Mouse (Mus musculus): ENCODE results near the gene Vapa. TPM values are rescaled to one million over a fixed set of nuclear protein-coding genes. Genes with fewer than 3 reads are reported as not detected.
A peak's percentile ranks its signal among the peaks of the same experiment; 100 is the strongest.
"Not testable (repeated sequence)": the region's sequence is repeated elsewhere in the genome, so short reads cannot be mapped to it uniquely, and the experiment has no call there.

Vapa gene
- 100 to 1,000 TPM; 132 to 153 TPM for total RNA-seq (2021)

- peak; percentile 92 to 96 for DNase-seq (ENCODE audit: extremely low spot score in 1 of 2, low spot score in 1 of 2)
These were observed at the start of gene Vapa for GRCm38 (mm10) chr17:65613463-65614412. Gene Vapa (minus strand): TSS chr17:65613555.

GRCm38 (mm10) chr17:65662662-65663061 lies 49.3 kb upstream of the Vapa start:
- no peak for DNase-seq (ENCODE audit: extremely low spot score in 1 of 2, low spot score in 1 of 2)

- DNase-seq (ENCODE audit: extremely low spot score in 1 of 2, low spot score in 1 of 2): no peak
These were observed 45.1 kb upstream of the Vapa start for GRCm38 (mm10) chr17:65658416-65658815.

DNA sequence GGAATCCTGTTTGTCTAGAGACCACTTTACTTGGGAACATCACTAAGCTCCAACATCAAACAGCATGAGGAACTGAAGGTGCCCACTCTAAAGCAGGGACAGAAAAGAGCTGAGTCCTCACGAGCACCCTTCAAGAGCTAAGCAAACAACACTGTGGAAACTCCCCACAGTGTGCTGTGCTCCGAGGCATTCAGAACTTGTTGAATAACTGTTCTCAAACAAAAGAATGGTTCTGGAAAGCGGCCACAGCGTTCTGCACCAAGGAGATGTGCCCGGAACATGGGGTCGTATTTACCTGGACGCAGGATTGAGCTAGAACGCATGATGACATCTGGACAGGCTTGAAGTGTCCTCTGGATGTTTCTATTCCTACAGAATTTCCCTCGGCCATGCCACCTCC lies 44.6 kb upstream of the Vapa start:
- DNase-seq (ENCODE audit: extremely low spot score in 1 of 2, low spot score in 1 of 2): no peak

DNA sequence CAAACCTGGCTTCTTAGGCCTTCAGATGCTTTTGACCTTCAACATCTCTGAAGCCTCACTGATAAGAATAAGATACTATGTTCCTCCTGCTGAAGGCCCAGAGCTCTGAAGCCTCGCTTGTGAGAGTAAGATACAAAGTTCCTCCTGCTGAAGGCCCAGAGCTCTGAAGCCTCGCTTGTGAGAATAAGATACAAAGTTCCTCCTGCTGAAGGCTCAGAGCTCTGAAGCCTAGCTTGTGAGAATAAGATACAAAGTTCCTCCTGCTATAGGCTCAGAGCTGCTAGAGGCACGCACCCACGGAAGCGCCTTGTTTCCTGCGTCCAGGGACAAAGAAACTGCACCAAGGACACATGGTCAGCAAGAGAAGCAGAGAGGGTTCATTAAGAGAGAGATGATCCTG lies 43.4 kb upstream of the Vapa start:
- no peak for DNase-seq (ENCODE audit: extremely low spot score in 1 of 2, low spot score in 1 of 2)

GRCm38 (mm10) chr17:65656076-65656475 lies 42.7 kb upstream of the Vapa start:
- no peak for DNase-seq (ENCODE audit: extremely low spot score in 1 of 2, low spot score in 1 of 2)

DNA sequence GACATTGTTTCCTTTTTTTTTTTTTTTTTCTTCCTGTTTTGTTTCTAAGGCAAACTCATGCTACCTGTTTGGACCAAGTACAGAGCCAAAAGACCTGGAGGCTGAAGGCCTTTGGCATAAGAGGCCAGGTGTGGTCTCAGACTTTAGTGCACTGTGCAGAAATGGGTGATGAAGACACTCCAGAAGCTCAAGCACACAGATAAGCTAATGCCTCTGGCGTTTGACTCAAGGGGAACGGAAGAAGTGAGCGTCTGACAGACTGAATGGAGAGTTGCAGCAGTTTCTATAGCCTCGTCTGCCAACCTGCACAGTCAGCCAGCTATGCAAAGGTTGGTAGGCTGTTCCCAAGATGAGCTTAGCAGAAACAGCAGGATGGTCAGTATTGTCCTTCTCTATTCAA lies 42.3 kb upstream of the Vapa start:
- DNase-seq (ENCODE audit: extremely low spot score in 1 of 2, low spot score in 1 of 2): no peak

DNA sequence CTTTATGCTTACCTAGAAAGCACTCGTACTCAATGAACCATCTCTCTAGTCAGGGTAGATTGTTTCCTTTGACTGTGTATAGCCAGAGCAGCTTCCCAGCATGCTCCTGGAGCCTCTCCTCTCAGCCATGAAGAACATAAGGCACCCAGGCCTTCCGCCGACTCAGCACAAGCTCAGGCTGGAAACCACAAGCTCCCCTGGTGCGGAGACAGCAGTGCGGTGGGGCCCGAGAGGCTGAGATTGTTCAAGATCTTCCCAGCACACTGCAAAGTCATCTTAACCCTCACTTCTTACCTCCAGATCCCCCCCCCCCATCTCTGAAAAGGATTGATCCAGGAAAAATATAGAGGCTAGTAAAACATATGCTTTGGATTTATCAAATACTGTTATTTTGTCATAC lies 37.2 kb upstream of the Vapa start:
- no peak for DNase-seq (ENCODE audit: extremely low spot score in 1 of 2, low spot score in 1 of 2)

DNA sequence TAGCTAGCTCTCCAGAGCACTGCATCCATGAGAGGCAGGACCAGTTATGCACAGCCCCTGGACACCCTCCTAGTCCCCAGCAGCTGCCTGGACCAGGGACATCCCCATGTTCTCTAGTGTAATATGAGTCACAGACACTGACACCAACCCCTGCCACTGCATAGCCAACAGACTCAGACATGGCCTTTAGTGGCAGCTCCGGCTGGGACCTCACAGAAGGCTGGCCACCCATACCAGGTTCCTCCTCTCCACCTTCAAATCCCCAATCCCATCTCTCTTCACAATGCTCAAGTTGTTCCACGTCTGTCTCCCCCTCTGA lies 35.8 kb upstream of the Vapa start:
- DNase-seq (ENCODE audit: extremely low spot score in 1 of 2, low spot score in 1 of 2): no peak

- DNase-seq (ENCODE audit: extremely low spot score in 1 of 2, low spot score in 1 of 2): no peak
These were observed 35.2 kb upstream of the Vapa start for GRCm38 (mm10) chr17:65648371-65649174.

DNA sequence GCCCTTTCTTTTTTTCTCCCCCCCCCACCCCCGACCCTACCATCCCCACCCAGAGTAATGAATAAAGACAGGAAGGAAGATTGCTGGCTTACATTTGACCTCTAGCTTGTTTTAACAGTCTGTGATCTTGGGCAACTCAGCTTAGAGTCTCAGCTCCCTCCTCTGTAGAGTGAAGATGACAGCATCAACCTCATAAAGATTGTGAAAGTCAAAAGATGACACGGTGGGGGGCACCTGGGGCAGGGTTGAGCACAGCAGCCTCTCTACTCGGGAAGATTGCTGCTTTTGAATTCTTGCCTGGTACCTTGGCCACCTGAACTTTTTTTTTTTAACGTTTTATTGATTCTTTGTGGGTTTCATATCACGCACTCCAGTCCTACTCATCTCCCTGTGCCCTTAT lies 34.6 kb upstream of the Vapa start:
- DNase-seq (ENCODE audit: extremely low spot score in 1 of 2, low spot score in 1 of 2): no peak

GRCm38 (mm10) chr17:65647226-65647625 lies 33.9 kb upstream of the Vapa start:
- no peak for DNase-seq (ENCODE audit: extremely low spot score in 1 of 2, low spot score in 1 of 2)

DNA sequence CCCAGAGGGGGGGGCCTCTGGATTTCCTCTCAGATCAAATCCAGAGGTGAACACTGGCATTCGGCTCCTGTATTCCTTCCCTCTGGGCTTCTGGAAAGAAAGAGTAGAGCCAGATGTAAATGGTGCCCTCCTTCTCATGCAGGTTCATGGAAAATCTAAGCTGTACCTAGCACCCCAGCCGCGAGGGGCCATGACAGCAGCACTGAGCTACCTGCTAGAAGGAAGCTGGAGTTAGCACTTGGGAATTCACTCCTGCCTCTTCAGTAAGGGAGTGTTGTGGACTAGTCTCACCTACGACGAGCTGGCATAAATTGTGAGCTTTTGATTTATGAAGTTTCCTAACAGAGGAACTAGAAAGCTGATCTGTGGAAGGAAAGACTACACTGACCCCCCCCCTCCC lies 30.2 kb upstream of the Vapa start:
- no peak for DNase-seq (ENCODE audit: extremely low spot score in 1 of 2, low spot score in 1 of 2)

- no peak for DNase-seq (ENCODE audit: extremely low spot score in 1 of 2, low spot score in 1 of 2)
These were observed 29.7 kb upstream of the Vapa start for GRCm38 (mm10) chr17:65643051-65643521.

GRCm38 (mm10) chr17:65642578-65642991 lies 29.2 kb upstream of the Vapa start:
- DNase-seq (ENCODE audit: extremely low spot score in 1 of 2, low spot score in 1 of 2): no peak

DNA sequence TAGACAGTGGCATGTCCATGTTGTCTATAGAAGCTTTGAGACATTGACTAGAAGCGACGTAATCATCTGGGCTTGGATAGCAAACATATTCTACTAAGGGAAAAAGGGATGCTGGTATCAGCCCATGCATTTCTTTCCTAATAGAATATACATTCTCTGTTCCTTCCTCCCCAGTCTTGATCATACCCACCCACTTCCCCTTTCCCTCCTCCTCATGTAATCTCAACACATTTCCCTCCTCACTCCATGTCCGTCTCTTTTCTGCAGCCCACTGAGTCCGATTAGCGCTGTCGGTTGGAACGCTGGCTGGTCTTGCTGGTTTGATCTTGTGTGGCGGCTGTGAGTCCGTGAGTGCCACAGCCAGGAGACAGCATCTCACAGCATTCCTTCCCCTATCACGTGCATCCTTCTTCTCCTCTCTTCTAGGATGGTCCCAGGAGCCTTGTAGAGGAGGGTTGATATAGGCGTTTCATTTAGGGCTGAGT lies 28.4 kb upstream of the Vapa start, which contains the start of gene Txndc2:
Txndc2 (minus strand) TSS at position 435 of the 485 bp plus-strand sequence.
- no peak for DNase-seq (ENCODE audit: extremely low spot score in 1 of 2, low spot score in 1 of 2)

GRCm38 (mm10) chr17:65639144-65639543 lies 25.8 kb upstream of the Vapa start:
- no peak for DNase-seq (ENCODE audit: extremely low spot score in 1 of 2, low spot score in 1 of 2)

- DNase-seq (ENCODE audit: extremely low spot score in 1 of 2, low spot score in 1 of 2): no peak
These were observed 22.5 kb upstream of the Vapa start for GRCm38 (mm10) chr17:65635715-65636360.

GRCm38 (mm10) chr17:65629943-65630342 lies 16.6 kb upstream of the Vapa start:
- no peak for DNase-seq (ENCODE audit: extremely low spot score in 1 of 2, low spot score in 1 of 2)

DNA sequence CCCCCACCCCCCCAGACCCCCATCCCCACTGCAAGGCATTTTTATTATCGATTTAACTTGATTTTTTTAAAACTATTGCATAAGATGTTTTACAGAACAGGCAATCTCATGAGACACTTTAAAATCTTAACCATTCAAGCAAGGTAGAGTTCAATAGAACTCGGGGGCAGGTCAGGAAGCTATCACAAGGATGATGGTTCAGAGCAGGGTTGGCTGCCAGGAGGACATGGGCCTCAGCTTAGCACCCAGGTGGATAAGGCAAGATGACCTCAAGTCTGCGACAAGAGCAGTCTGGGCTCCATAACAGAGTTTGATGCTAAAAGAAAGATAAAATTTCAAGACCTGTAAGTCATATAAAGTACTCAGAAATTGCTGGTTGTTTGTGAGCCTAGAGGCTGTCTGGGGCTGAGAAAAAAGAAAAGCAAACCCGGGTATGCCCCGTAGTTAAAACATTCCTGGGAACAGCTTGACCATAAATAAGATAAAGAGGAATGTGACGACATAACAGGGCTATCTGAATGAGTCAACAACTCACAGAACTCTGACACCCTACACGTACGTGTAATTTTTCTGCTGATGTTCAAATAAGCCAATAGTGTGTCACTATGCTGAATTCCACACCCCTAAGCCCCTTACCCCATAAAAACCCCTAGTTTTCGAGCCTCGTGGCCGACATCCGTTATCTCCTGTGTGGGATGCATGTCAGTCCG lies 15.6 kb upstream of the Vapa start:
- DNase-seq (ENCODE audit: extremely low spot score in 1 of 2, low spot score in 1 of 2): not testable (repeated sequence)
